Comparison of ENCODE assay signal across 9 mouse cellular contexts in genomic region chr19:16529293-16529920, GRCm38 (mm10).
A peak's percentile ranks its signal among the peaks of the same experiment; 100 is the strongest.
DNase-seq lines count a peak whose midpoint lies in the region; ATAC-seq and TF ChIP-seq lines count a peak whose summit lies in the region.
"Had no signal": no experiment of that assay in that cellular context is flagged by ENCODE, and none has a peak within 500 bp of the region (broad histone marks: within the 10 kb centered on the region; RNA-seq: fewer than 3 reads in every experiment).

No protein-coding gene starts in this region.

- no peak for TF ChIP-seq POLR2A in spleen, adult 2 months (IDR thresholded peaks at IDR 0.05; ENCODE audit: low read depth, low read length)

- H3K27me3 ChIP-seq in forebrain, embryonic 14.5 days (replicated peaks; ENCODE audit: control insufficient read depth, insufficient read depth, low read length) = no peaks in the 10 kb centered on the region
- no peaks in the 10 kb centered on the region for H3K27me3 ChIP-seq in forebrain, embryonic 16.5 days (replicated peaks; ENCODE audit: control insufficient read depth, insufficient read depth, low read length)
- H3K27me3 ChIP-seq in spleen, adult 2 months (ENCODE audit: control insufficient read depth, insufficient read depth, low read length) = no peaks in the 10 kb centered on the region
- no peaks in the 10 kb centered on the region for H3K27me3 ChIP-seq in embryonic facial prominence, embryonic 14.5 days (replicated peaks; ENCODE audit: control insufficient read depth, insufficient read depth, low read length)
- H3K27me3 ChIP-seq in midbrain, embryonic 14.5 days (ENCODE audit: control insufficient read depth, insufficient read depth, low read length) = no peaks in the 10 kb centered on the region
- H3K27me3 ChIP-seq: limb, embryonic 15.5 days had no signal

- H3K36me3 ChIP-seq in forebrain, embryonic 14.5 days (ENCODE audit: control insufficient read depth, insufficient read depth, low read length) = no peaks in the 10 kb centered on the region
- H3K36me3 ChIP-seq in forebrain, embryonic 16.5 days (ENCODE audit: control insufficient read depth, insufficient read depth) = no peaks in the 10 kb centered on the region
- no peaks in the 10 kb centered on the region for H3K36me3 ChIP-seq in spleen, adult 2 months (ENCODE audit: control insufficient read depth, insufficient read depth, low read length)
- H3K36me3 ChIP-seq in embryonic facial prominence, embryonic 14.5 days (ENCODE audit: control insufficient read depth, insufficient read depth, low read length) = no peaks in the 10 kb centered on the region
- H3K36me3 ChIP-seq in midbrain, embryonic 14.5 days (ENCODE audit: control insufficient read depth, insufficient read depth, low read length) = no peaks in the 10 kb centered on the region
- H3K36me3 ChIP-seq: limb, embryonic 15.5 days had no signal

- no peaks in the 10 kb centered on the region for H3K4me1 ChIP-seq in forebrain, embryonic 14.5 days (ENCODE audit: control insufficient read depth, insufficient read depth, low read length)
- no peaks in the 10 kb centered on the region for H3K4me1 ChIP-seq in forebrain, embryonic 16.5 days (replicated peaks; ENCODE audit: control insufficient read depth, insufficient read depth, low read length)
- H3K4me1 ChIP-seq in spleen, adult 2 months (ENCODE audit: control insufficient read depth, insufficient read depth, insufficient read length) = no peaks in the 10 kb centered on the region
- no peaks in the 10 kb centered on the region for H3K4me1 ChIP-seq in embryonic facial prominence, embryonic 14.5 days (ENCODE audit: control insufficient read depth, insufficient read depth, low read length)
- no peaks in the 10 kb centered on the region for H3K4me1 ChIP-seq in midbrain, embryonic 14.5 days (ENCODE audit: control insufficient read depth, insufficient read depth, low read length)
- H3K4me1 ChIP-seq: limb, embryonic 15.5 days had no signal

- H3K4me2 ChIP-seq in forebrain, embryonic 14.5 days (ENCODE audit: low read length) = no peak overlapping the region
- H3K4me2 ChIP-seq in forebrain, embryonic 16.5 days (ENCODE audit: low read length) = no peak overlapping the region
- H3K4me2 ChIP-seq in embryonic facial prominence, embryonic 14.5 days (ENCODE audit: low read depth, low read length) = no peak overlapping the region
- H3K4me2 ChIP-seq in midbrain, embryonic 14.5 days (ENCODE audit: low read length) = no peak overlapping the region
- H3K4me2 ChIP-seq: limb, embryonic 15.5 days had no signal

- H3K9ac ChIP-seq in forebrain, embryonic 14.5 days (ENCODE audit: low read length) = no peak overlapping the region
- no peak overlapping the region for H3K9ac ChIP-seq in forebrain, embryonic 16.5 days (replicated peaks; ENCODE audit: low read depth, low read length)
- no peak overlapping the region for H3K9ac ChIP-seq in embryonic facial prominence, embryonic 14.5 days (ENCODE audit: low read depth, low read length)
- no peak overlapping the region for H3K9ac ChIP-seq in midbrain, embryonic 14.5 days (replicated peaks; ENCODE audit: low read length)
- H3K9ac ChIP-seq: limb, embryonic 15.5 days had no signal

- H3K4me3 ChIP-seq in forebrain, embryonic 14.5 days (ENCODE audit: low read depth, low read length) = no peak overlapping the region
- H3K4me3 ChIP-seq in forebrain, embryonic 16.5 days (replicated peaks; ENCODE audit: low read length) = no peak overlapping the region
- no peak overlapping the region for H3K4me3 ChIP-seq in spleen, adult 2 months (ENCODE audit: extremely low read depth, insufficient read depth, insufficient read length)
- no peak overlapping the region for H3K4me3 ChIP-seq in embryonic facial prominence, embryonic 14.5 days (ENCODE audit: low read depth, low read length)
- H3K4me3 ChIP-seq in midbrain, embryonic 14.5 days (replicated peaks; ENCODE audit: low read depth, low read length) = no peak overlapping the region
- H3K4me3 ChIP-seq: limb, embryonic 15.5 days had no signal

- H3K9me3 ChIP-seq in forebrain, embryonic 14.5 days (replicated peaks; ENCODE audit: control insufficient read depth, low read length) = no peaks in the 10 kb centered on the region
- no peaks in the 10 kb centered on the region for H3K9me3 ChIP-seq in forebrain, embryonic 16.5 days (ENCODE audit: control insufficient read depth, low read length)
- no peaks in the 10 kb centered on the region for H3K9me3 ChIP-seq in embryonic facial prominence, embryonic 14.5 days (ENCODE audit: control insufficient read depth, low read length)
- H3K9me3 ChIP-seq in midbrain, embryonic 14.5 days (ENCODE audit: control insufficient read depth, low read length) = no peaks in the 10 kb centered on the region
- H3K9me3 ChIP-seq: limb, embryonic 15.5 days had no signal

- ATAC-seq in forebrain, embryonic 14.5 days = no peak
- ATAC-seq in forebrain, embryonic 16.5 days = no peak
- no peak for ATAC-seq in embryonic facial prominence, embryonic 14.5 days (ENCODE audit: low read depth)
- ATAC-seq in midbrain, embryonic 14.5 days (ENCODE audit: low FRiP score, low TSS enrichment) = no peak

- DNase-seq in forebrain, embryonic 14.5 days (ENCODE audit: low spot score) = peak; percentile 8
- peak in 1 of 2 experiments; percentile 16 for DNase-seq in spleen, adult 2 months (ENCODE audit: low read depth in 1 of 2, low spot score in 2 of 2)
- no peak for DNase-seq in spleen, adult 12 weeks (ENCODE audit: low spot score)
- peak; percentile 26 for DNase-seq in embryonic facial prominence, embryonic 14.5 days (ENCODE audit: low spot score)
- DNase-seq in lung, postnatal 36 days = peak; percentile 72
- DNase-seq in frontal cortex, postnatal 36 days (ENCODE audit: low spot score in 2 of 2) = no peak
- DNase-seq in midbrain, embryonic 14.5 days = no peak

- H3K27ac ChIP-seq in forebrain, embryonic 14.5 days (ENCODE audit: low read depth, low read length) = no peak overlapping the region
- H3K27ac ChIP-seq in forebrain, embryonic 16.5 days (ENCODE audit: low read length) = no peak overlapping the region
- no peak overlapping the region for H3K27ac ChIP-seq in spleen, adult 2 months (ENCODE audit: insufficient read depth, low read length)
- H3K27ac ChIP-seq in embryonic facial prominence, embryonic 14.5 days (replicated peaks; ENCODE audit: low read depth, low read length) = no peak overlapping the region
- no peak overlapping the region for H3K27ac ChIP-seq in midbrain, embryonic 14.5 days (replicated peaks; ENCODE audit: low read depth, low read length)
- H3K27ac ChIP-seq: limb, embryonic 15.5 days had no signal

- TF ChIP-seq CTCF in spleen, adult 2 months (IDR thresholded peaks at IDR 0.05; ENCODE audit: extremely low read depth, insufficient read depth, insufficient read length, insufficient replicate concordance) = peak; percentile 7; the same call in 1 of the 2 replicates

Comparison
In these comparisons a context has a peak if more than half of its experiments do, and no peak if none do; other contexts are left out.
1. DNase-seq: peak in forebrain, embryonic 14.5 days (single experiment), embryonic facial prominence, embryonic 14.5 days (single experiment) and lung, postnatal 36 days (single experiment); none in spleen, adult 12 weeks (single experiment), frontal cortex, postnatal 36 days (0 of 2) and midbrain, embryonic 14.5 days (single experiment).